Mouse (Mus musculus) kidney, adult 18-20 months (tissue): ENCODE data around the gene Dazl.
A peak's percentile ranks its signal among the peaks of the same experiment; 100 is the strongest.
"Not testable (repeated sequence)": the region's sequence is repeated elsewhere in the genome, so short reads cannot be mapped to it uniquely, and the experiment has no call there.

Experiments
- DNase-seq: peaks from one replicate; pipeline ENCODE4 v3.0.0; 2021

Dazl gene

DNA sequence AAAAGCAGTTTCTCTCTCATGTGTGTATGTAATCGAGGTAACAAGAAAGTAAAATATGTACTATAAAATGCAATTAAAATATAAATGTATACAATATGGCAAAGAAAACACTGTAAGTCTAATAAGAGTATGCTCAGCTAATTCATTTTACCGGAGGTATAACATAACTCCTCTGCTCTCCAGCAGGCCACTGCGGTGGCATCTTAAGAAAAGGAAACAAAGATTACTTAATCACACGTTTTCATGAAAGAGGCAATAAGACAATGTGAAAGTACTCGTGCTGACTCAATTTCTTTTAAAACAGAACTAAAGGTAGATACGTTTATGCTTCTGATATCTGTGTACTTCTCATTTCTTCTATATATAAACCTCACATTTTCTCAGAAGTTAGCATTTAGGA lies 8.6 kb downstream of the Dazl start:
- no peak for DNase-seq

DNA sequence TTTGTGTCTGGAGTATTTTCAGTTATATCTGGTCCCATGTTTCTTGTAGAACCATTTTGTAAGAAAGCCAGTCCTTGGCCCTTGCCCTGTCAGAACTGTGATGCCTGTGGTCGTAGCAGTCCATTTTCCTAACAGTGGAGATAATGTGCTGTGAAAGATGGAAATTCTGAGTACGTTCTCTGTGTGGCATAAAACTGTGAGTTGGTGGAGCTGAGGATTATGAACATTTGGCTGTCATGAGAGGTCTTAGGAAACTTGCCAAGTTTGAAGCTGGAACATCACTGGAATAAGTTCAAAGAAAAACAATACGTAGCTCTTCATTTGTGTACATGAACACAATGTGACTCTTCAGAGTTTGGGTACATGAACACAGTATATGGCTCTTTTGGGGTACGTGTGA lies 31.8 kb downstream of the Dazl start:
- DNase-seq: not testable (repeated sequence)

DNA sequence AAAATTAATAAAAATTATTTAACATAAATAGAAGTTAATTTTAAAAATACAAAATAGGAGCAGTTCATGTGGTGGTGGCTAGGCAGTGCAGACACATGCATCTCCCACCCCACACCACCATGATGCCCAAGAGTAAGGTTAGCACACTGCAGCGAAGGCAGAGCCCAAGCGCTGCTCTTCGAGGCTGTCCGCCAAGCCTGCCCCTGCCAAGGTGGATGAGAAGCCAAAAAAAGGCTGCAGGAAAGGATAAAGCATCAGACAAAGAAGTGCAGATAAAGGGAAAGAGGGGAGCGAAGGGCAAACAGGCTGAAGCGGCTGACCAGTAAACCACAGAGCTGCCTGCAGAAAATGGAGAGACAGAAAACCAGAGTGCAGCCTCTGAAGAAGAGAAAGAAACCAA lies 32.6 kb downstream of the Dazl start:
- DNase-seq: no peak

DNA sequence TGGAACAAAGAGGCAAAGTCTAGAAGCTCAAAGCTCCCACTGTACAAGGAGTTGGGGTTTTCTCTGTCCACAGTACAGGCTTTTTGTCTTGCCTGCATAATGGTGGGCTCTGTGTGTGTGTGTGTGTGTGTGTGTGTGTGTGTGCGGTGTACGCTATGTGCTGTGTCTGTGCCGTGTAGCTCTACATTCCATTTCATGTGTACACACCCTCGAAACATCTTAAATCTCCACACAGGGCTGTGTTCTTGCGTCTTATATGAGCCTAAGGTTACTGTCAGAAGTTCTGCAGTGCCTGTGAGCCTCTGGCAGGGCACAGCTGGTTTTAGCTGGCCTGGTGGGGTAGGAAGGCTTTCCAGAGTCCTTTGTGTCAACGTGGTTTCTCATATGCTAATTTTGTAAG lies 46.8 kb downstream of the Dazl start:
- no peak for DNase-seq

DNA sequence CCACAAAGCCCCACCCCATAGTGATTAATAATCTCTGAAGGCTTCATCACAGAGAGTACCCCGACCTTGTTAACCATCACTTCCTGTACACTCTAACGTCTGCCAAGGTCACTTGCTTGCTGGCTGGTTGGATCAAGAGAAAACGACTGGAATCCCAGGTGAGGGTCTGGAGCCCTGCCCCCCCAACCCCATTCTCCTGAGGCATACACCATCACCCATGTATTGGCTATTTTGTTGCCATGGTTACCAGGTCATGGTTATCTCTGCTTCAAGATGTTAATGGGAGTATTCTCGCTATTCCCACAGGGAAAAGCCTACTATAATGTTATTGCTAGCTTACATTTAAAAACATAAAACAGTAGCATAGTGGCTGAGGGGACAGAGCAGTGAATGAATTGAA lies 48.8 kb downstream of the Dazl start:
- no peak for DNase-seq

DNA sequence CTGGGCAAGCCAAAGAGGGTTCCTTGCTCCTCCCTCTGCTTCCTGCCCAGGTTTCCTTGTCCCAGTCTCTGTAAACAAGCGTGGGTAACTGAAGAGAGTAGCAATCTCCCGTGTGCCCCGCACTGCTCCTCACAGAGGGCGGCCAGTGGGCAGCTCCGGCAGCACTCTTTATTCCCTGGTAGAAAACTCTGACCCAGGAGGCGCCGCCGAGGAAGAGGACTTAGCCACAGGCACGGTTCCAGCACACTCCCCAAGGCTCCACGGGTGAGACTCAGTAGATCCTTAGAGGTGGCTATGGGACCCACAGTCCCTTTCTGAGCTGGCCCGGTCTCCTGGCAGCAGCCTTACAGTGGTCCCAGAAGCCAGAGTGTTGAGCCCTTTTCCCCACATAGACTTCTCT lies 50.1 kb downstream of the Dazl start:
- DNase-seq: no peak

DNA sequence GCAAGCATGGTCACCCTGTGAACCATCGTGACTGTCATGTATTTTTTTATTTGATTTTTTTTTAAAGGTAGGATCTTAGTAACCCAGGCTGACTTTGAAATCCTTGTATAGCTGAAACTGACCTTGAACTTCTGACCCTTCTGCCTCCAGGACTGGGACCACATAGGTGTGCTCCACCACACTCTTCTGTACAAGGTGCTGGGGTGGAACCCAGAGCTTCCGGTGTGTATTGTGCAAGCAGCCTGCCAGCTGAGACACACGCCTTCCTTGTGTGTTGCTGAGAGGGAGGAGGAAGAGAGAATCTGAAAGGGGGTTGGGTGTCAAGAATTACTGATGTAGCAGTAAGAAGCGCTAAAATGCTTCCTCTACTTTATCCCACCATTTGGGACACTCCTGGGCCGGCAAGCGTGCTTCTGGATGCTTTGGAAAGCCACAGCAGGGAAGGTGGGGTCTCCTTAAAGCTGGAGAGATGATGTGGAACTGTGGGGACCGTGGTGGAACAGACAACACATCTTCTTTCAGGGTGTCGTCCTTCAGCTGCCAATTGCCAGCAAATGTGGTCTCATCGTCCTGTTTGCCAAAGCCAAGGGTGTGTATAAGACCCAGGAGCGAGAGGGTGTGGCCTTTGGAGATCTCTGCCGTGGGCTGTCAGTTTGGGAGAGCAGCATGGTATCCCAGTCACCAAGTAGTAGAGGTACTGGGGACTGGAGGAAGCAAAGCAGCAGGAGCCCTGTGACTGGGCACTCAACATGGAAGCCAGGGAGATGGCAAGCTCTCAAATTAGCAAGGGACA lies 55.4 kb downstream of the Dazl start:
- no peak for DNase-seq

DNA sequence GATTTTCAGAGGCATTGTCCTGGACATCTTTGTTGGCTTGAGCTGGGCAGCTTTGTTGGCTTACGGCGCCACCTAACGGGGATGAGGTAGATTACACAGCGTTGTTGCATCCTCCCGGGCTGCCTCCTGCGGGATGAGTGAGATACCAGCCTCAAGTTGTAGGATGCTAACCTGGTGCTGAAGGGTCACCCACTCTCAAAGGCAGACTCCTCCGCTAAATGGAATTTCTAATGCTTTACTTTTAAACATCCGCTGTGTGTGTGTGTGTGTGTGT lies 56.1 kb downstream of the Dazl start:
- peak; percentile 77 for DNase-seq

DNA sequence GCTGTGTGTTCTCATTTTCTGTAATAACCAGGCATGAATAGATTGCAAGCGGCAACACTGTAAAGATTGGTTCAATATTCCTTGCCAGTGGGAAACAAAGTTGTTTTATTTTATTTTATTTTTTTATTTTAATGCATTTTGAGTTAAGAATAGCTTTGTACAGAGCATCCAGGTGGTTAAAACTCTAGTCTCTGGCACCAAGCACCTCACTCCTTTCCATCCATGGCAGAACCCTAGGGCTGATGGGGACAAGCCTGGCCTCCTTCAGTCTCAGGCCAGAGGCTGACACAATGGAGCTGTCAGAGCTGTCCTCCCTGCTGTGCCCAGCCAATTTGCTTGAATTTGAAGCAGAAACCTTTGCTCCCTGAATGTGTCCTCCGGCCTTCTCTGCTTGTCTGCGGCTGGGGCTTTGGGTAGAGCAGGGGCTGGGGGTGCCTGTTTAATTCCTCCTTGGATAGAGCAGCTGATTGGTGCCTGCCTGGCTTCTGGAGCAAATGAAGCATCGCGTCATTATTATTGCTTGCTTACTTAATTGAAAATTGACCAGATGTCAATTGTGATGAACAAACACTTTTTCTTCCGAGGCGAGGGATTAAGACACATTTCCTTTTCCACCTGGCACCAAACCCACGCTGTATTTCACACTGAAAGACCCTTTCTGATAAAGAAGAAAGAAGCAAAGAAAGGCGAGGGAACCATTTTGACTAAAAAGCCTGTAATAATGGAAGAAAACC lies 56.6 kb downstream of the Dazl start:
- no peak for DNase-seq

DNA sequence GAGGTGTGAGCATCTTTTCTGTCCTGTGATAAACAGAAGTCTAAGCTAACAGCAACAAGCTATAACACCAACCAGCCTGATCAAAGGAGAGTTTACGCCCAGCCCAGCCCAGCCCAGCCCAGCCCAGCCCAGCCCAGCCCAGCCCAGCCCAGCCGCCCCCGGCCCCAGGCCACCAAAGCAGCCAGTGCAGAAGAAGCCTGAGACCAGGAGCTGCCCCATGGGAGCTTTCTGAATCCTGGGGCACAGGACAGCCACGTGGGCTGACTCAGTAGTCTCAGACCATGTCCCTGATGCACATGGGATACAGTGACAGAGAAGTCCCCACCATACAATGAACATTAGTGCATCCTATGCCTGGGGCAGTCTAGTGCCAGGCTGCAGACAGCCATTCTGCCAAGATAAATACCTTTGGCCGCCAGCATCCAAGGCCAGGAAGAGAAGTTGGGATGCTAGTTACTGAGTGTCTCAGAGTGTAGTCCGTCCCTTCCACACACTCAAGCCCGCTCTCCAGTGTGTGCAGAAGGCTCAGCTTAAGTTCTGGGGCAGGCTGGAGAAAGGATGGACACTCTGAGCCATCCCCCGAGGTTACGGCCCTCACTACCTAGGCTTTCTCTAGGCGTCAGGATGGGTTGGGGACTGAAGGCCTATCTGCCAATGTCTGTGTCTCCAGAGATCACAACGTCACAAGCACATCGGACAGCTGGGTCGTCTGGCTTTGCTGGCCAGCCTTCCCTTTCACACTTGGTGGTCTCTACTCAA lies 57.3 kb downstream of the Dazl start:
- no peak for DNase-seq

DNA sequence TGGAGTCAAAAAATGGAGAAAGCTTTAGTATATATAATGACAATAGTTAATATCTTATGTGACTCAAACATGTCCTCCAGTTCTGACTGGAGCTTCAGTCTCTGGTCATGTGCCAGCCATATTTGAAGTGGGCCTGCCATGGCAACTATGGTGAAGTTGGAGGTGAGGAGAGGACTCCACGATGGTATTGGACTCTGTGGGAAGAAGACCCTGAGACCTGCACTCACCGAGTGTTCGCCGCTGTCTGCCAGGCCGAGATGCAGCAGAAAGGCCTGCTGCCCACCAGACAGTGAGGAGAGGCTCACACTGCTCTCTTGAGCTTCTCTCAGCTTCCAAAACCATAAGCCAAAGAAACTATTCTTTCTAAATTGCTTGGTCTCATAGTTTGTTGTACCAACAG lies 59.5 kb downstream of the Dazl start:
- DNase-seq: no peak

DNA sequence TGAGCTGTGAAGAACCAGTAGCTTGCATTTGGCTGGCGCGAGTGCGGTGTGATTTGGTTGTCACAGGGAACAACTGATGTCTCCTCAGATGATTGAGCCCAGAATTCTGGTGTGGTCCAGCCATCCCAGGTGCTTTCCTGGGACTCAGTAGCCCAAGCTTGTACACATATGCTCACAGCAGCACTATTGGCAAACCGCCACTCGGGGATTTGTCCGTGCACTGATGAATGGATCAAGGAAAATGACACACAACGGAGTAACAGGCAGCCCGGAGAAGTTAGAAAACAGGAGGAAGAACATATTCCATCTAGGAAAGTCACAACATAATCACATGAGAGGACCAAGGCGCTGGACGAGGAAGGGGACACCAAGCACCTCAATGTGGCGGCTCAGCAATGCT lies 60.6 kb downstream of the Dazl start:
- DNase-seq: no peak

DNA sequence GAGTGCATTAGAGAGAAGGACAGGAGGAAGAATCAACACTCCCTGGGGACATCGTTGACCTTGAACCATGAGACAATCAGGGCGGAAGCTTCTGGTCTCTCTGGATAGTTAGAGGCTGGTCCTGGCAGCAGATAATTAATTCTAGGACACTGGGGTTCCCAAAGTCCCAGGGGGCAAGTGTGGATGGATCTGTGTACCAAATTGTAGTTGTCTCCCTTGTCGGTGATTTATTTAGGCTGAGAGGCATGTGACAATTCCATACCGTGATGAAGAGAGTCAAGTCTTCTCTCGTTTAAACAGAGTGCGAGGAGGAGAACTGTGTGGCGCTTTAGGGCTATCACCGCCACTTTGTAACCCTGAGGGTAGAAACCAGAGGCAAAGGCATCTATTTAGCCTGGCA lies 62.2 kb downstream of the Dazl start:
- no peak for DNase-seq

DNA sequence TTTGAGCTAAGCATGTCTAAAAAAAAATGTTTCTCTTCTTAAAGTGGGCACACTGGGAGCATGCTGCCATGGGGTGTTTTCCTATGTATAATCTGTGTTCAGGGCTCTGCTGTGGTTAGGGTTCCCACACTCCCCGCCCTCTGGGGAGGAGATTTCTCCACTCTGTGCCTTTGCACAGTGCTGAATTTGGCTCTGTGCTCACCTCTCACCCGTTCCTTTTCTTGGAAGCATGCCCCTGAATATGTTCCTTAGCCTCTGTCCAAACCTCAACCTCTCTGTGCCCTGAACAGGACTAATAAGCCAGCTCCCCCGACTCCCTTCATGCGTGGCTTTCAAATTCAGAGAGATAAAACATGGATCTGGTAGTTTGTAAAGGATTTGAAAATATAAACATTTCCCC lies 63.9 kb downstream of the Dazl start:
- no peak for DNase-seq
